ENCODE assay signal across 9 mouse cellular contexts in the genomic region with DNA sequence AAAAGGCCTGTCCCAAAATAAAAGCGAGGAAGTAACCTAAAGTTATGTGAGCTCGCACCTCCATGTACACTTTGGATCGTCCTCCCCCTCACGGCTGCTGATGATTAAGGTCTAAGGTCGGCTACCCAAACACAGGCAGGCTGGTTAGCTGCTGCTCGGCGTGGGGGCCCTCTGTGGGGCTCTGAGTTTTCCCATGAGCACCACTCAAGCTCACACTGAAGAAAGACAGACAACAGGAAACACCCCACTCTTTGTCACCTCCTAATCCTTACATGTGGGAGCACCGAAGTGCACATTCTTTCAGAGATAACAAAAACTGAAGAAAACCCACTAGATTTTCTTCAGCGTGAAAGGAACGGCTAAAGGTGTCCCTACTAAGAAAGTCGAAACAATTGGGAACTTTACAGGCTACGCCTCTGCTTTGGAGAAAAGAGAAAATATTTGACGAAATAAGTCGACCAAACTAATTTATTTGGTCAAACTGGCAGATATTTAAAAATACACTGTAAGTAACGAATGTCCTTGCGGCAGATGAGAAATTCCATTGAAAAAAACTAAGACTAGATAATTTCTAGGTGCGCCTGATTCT. TPM values are rescaled to one million over a fixed set of nuclear protein-coding genes. Genes with fewer than 3 reads are reported as not detected.
DNase-seq lines count a peak whose midpoint lies in the region; ATAC-seq and TF ChIP-seq lines count a peak whose summit lies in the region.
"Had no signal": no experiment of that assay in that cellular context is flagged by ENCODE, and none has a peak within 500 bp of the region (broad histone marks: within the 10 kb centered on the region; RNA-seq: fewer than 3 reads in every experiment).

No protein-coding gene starts in this region.

- peaks cover 1% of the 10 kb centered on the region for H3K36me3 ChIP-seq in heart, embryonic 11.5 days (ENCODE audit: control insufficient read depth, insufficient read depth, low read length)
- H3K36me3 ChIP-seq in heart, postnatal 0 days (replicated peaks; ENCODE audit: control insufficient read depth, insufficient read depth, low read length), result peaks cover under 1% of the 10 kb centered on the region; the same call in 1 of the 2 replicates
- H3K36me3 ChIP-seq in liver, postnatal 0 days (replicated peaks; ENCODE audit: insufficient read depth, low read length), result peaks cover 1% of the 10 kb centered on the region; the same call in 1 of the 2 replicates

- peaks cover 36% of the 10 kb centered on the region for H3K4me1 ChIP-seq in heart, embryonic 11.5 days (ENCODE audit: control insufficient read depth, insufficient read depth, low read length)
- H3K4me1 ChIP-seq in heart, postnatal 0 days (ENCODE audit: control insufficient read depth, insufficient read depth), result peaks cover 14% of the 10 kb centered on the region; the same call in 1 of the 2 replicates
- peaks cover 30% of the 10 kb centered on the region for H3K4me1 ChIP-seq in liver, postnatal 0 days (ENCODE audit: insufficient read depth)

- peak overlapping the region; percentile 96 for H3K9ac ChIP-seq in heart, embryonic 11.5 days (ENCODE audit: low read depth, low read length)
- peak overlapping the region; percentile 92 for H3K9ac ChIP-seq in heart, postnatal 0 days (replicated peaks; ENCODE audit: low read depth, low read length)
- H3K9ac ChIP-seq in liver, postnatal 0 days (replicated peaks), result peak overlapping the region; percentile 87

- intact Hi-C loops in heart, postnatal 14 days (cut with DNase I), result loop anchor here (2.0 to 5.0 kb wide), 2 partner anchors 50 to 55 kb away; no protein-coding TSS in a partner anchor

- H3K9me3 ChIP-seq in heart, embryonic 11.5 days (replicated peaks; ENCODE audit: control insufficient read depth, low read length), result no peaks in the 10 kb centered on the region
- H3K9me3 ChIP-seq in heart, postnatal 0 days (replicated peaks; ENCODE audit: control insufficient read depth, low read length), result no peaks in the 10 kb centered on the region
- no peaks in the 10 kb centered on the region for H3K9me3 ChIP-seq in liver, postnatal 0 days (ENCODE audit: low read length)

- H3K27ac ChIP-seq in heart, embryonic 11.5 days (ENCODE audit: low read depth, low read length), result peak overlapping the region; percentile 84
- H3K27ac ChIP-seq in heart, postnatal 0 days (ENCODE audit: low read depth), result peak overlapping the region; percentile 93; the same call in 1 of the 2 replicates
- H3K27ac ChIP-seq in liver, postnatal 0 days (ENCODE audit: low read depth), result peak overlapping the region; percentile 61
- H3K27ac ChIP-seq: macrophage had no signal

- H3K4me3 ChIP-seq in heart, embryonic 11.5 days (ENCODE audit: low read depth, low read length), result peak overlapping the region; percentile 85
- H3K4me3 ChIP-seq in heart, postnatal 0 days (ENCODE audit: low read depth, low read length), result peak overlapping the region; percentile 87
- peak overlapping the region; percentile 92 for H3K4me3 ChIP-seq in liver, postnatal 0 days (ENCODE audit: low read depth, low read length)

- H3K4me2 ChIP-seq in heart, embryonic 11.5 days, result peak overlapping the region; percentile 89
- H3K4me2 ChIP-seq in heart, postnatal 0 days (ENCODE audit: low read depth, low read length), result peak overlapping the region; percentile 78
- H3K4me2 ChIP-seq in liver, postnatal 0 days (ENCODE audit: low read depth, low read length), result peak overlapping the region; percentile 98

- WGBS in heart, embryonic 11.5 days (ENCODE audit: insufficient replicate concordance), result 4% methylated on average over 17 of the region's 17 CpGs
- 5% methylated on average over 17 of the region's 17 CpGs for WGBS in heart, postnatal 0 days
- 6% methylated on average over 17 of the region's 17 CpGs for WGBS in liver, postnatal 0 days (ENCODE audit: insufficient replicate concordance)

- TF ChIP-seq EP300 in heart, postnatal 0 days (IDR thresholded peaks at IDR 0.05; ENCODE audit: low read depth), result no peak
- TF ChIP-seq EP300 in liver, postnatal 0 days (IDR thresholded peaks at IDR 0.05; ENCODE audit: low read depth), result 0 out of 2 replicates have a peak, but pooled peaks have one; percentile 12

- TF ChIP-seq CTCF in heart, postnatal 0 days (IDR thresholded peaks at IDR 0.05; ENCODE audit: low read depth), result no peak
- no peak for TF ChIP-seq CTCF in liver, postnatal 0 days (IDR thresholded peaks at IDR 0.05; ENCODE audit: low read depth)

- H3K27me3 ChIP-seq in heart, embryonic 11.5 days (ENCODE audit: control insufficient read depth, insufficient read depth, low read length), result no peaks in the 10 kb centered on the region
- no peaks in the 10 kb centered on the region for H3K27me3 ChIP-seq in heart, postnatal 0 days (ENCODE audit: control insufficient read depth, insufficient read depth, low read length)
- no peaks in the 10 kb centered on the region for H3K27me3 ChIP-seq in liver, postnatal 0 days (ENCODE audit: insufficient read depth, low read length)

- no peak for DNase-seq in heart, postnatal 14 days
- DNase-seq in adipocyte (ENCODE audit: low spot score), result peak; percentile 10
- DNase-seq in heart, postnatal 0 days (ENCODE audit: low spot score), result no peak
- peak; percentile 48 for DNase-seq in liver, postnatal 0 days
- DNase-seq in thymus, postnatal 36 days, result peak; percentile 41 to 57
- no peak for DNase-seq in left cerebral cortex, adult 18-20 months (ENCODE audit: low spot score in 2 of 2)
- DNase-seq in gastrocnemius, postnatal 10 days, result no peak

- ATAC-seq in heart, embryonic 11.5 days (replicated peaks; ENCODE audit: insufficient number of reproducible peaks, low FRiP score, low TSS enrichment), result no peak
- ATAC-seq in heart, postnatal 0 days (ENCODE audit: insufficient read depth, low read depth), result no peak
- ATAC-seq in liver, postnatal 0 days, result peak; percentile 22; the same call in 1 of the 2 replicates

RNA-seq across cellular contexts. Expression of a gene that starts 1.1 kb away (rescaled TPM):
- polyA plus RNA-seq in heart, embryonic 11.5 days (2014; fragmentation: Nextera tagmentation; extraction: Ambion mirVana), result 171 and 195 TPM in 2 replicates
- total RNA-seq in heart, postnatal 14 days (2021), result 10 to 100 TPM; 27.9 to 30.4 TPM
- 105 and 161 TPM in 2 replicates for total RNA-seq in heart, postnatal 0 days (2014; rRNA removed; ENCODE audit: low replicate concordance)
- polyA plus RNA-seq in heart, postnatal 0 days (2015; fragmentation: Nextera tagmentation; extraction: Ambion mirVana), result 62.1 and 63.9 TPM in 2 replicates
- polyA plus RNA-seq in liver, postnatal 0 days (2015; fragmentation: Nextera tagmentation; extraction: Ambion mirVana), result 25.5 and 28.6 TPM in 2 replicates
- total RNA-seq in left cerebral cortex, adult 18-20 months (2021), result 1 to 10 TPM; 3.2 TPM
- total RNA-seq in gastrocnemius, postnatal 10 days (2021), result 10 to 100 TPM; 16.7 to 20.5 TPM

Comparison
In these comparisons a context has a peak if more than half of its experiments do, and no peak if none do; other contexts are left out.
1. DNase-seq: peak in adipocyte (single experiment), liver, postnatal 0 days (single experiment) and thymus, postnatal 36 days (2 of 2); none in heart, postnatal 14 days (0 of 2), heart, postnatal 0 days (single experiment), left cerebral cortex, adult 18-20 months (0 of 2) and gastrocnemius, postnatal 10 days (single experiment).
2. RNA of a gene that starts 1.1 kb away (total RNA-seq): 105 to 161 TPM in heart, postnatal 0 days, 27.9 to 30.4 TPM in heart, postnatal 14 days and 16.7 to 20.5 TPM in gastrocnemius, postnatal 10 days; 3.2 TPM in left cerebral cortex, adult 18-20 months; every median in the first group is over 4 times any median in the second.
3. Peak in every context shown above with its lines, with median percentiles within 50 percentile points of each other: H3K27ac ChIP-seq, H3K4me2 ChIP-seq, H3K4me3 ChIP-seq and H3K9ac ChIP-seq.